10 mouse cellular contexts compared by ENCODE assay signal in genomic region chr16:34320023-34320800, GRCm38 (mm10).
DNase-seq lines count a peak whose midpoint lies in the region; ATAC-seq and TF ChIP-seq lines count a peak whose summit lies in the region.
"Had no signal": no experiment of that assay in that cellular context is flagged by ENCODE, and none has a peak within 500 bp of the region (broad histone marks: within the 10 kb centered on the region; RNA-seq: fewer than 3 reads in every experiment).

No protein-coding gene starts in this region.

- H3K9ac ChIP-seq in forebrain, embryonic 15.5 days (replicated peaks) = no peak overlapping the region
- H3K9ac ChIP-seq in forebrain, embryonic 11.5 days (ENCODE audit: low read length) = no peak overlapping the region
- no peak overlapping the region for H3K9ac ChIP-seq in kidney, embryonic 16.5 days (replicated peaks; ENCODE audit: low read length)

- WGBS in forebrain, embryonic 15.5 days = 80% methylated on average over 11 of the region's 11 CpGs
- WGBS in forebrain, embryonic 11.5 days = 91% methylated on average over 11 of the region's 11 CpGs
- WGBS in kidney, adult 2 months = 64% methylated on average over 11 of the region's 11 CpGs
- WGBS in kidney, embryonic 16.5 days = 74% methylated on average over 11 of the region's 11 CpGs

- H3K27ac ChIP-seq in forebrain, embryonic 15.5 days (replicated peaks) = 0 out of 2 replicates have a peak overlapping the region, but pooled peaks have one; percentile 13
- no peak overlapping the region for H3K27ac ChIP-seq in forebrain, embryonic 11.5 days (ENCODE audit: low read depth, low read length)
- H3K27ac ChIP-seq in kidney, adult 2 months (ENCODE audit: insufficient read depth, low read depth, low read length) = no peak overlapping the region
- no peak overlapping the region for H3K27ac ChIP-seq in kidney, embryonic 16.5 days (ENCODE audit: low read length)

- TF ChIP-seq CTCF in kidney, adult 2 months (conservative IDR thresholded peaks at IDR 0.05; ENCODE audit: insufficient read depth, insufficient read length, low read depth, low read length) = no peak

- H3K4me3 ChIP-seq in forebrain, embryonic 15.5 days = no peak overlapping the region
- no peak overlapping the region for H3K4me3 ChIP-seq in forebrain, embryonic 11.5 days (ENCODE audit: low read depth, low read length)
- no peak overlapping the region for H3K4me3 ChIP-seq in kidney, adult 2 months (ENCODE audit: insufficient read depth, low read depth, low read length)
- H3K4me3 ChIP-seq in kidney, embryonic 16.5 days (ENCODE audit: low read length) = no peak overlapping the region

- no peak overlapping the region for H3K4me2 ChIP-seq in forebrain, embryonic 15.5 days (replicated peaks)
- H3K4me2 ChIP-seq in forebrain, embryonic 11.5 days (ENCODE audit: low read depth, low read length, severe bottlenecking) = no peak overlapping the region
- H3K4me2 ChIP-seq in kidney, embryonic 16.5 days (replicated peaks; ENCODE audit: low read depth, low read length) = no peak overlapping the region

- H3K9me3 ChIP-seq in forebrain, embryonic 15.5 days = no peaks in the 10 kb centered on the region
- no peaks in the 10 kb centered on the region for H3K9me3 ChIP-seq in forebrain, embryonic 11.5 days (ENCODE audit: control insufficient read depth, low read length)
- H3K9me3 ChIP-seq in kidney, embryonic 16.5 days (ENCODE audit: low read length) = no peaks in the 10 kb centered on the region
- H3K9me3 ChIP-seq: G1E had no signal

- TF ChIP-seq POLR2A in kidney, adult 2 months (IDR thresholded peaks at IDR 0.05; ENCODE audit: low read depth, low read length) = no peak

- H3K27me3 ChIP-seq in forebrain, embryonic 15.5 days = no peaks in the 10 kb centered on the region
- H3K27me3 ChIP-seq in forebrain, embryonic 11.5 days (ENCODE audit: control insufficient read depth, insufficient read depth, low read length) = no peaks in the 10 kb centered on the region
- H3K27me3 ChIP-seq in kidney, adult 2 months (replicated peaks; ENCODE audit: control insufficient read depth, insufficient read depth, low read length) = no peaks in the 10 kb centered on the region
- no peaks in the 10 kb centered on the region for H3K27me3 ChIP-seq in kidney, embryonic 16.5 days (ENCODE audit: insufficient read depth, low read length)

- no peak; the same call in 1 of the 2 replicates for ATAC-seq in forebrain, embryonic 15.5 days (replicated peaks)
- no peak for ATAC-seq in forebrain, embryonic 11.5 days (replicated peaks; ENCODE audit: low FRiP score)
- no peak for ATAC-seq in kidney, embryonic 16.5 days (ENCODE audit: low FRiP score, low TSS enrichment)
- ATAC-seq: inflammation-experienced regulatory T-cells, adult 6 months had no signal

- H3K4me1 ChIP-seq in forebrain, embryonic 15.5 days = peaks cover 31% of the 10 kb centered on the region
- H3K4me1 ChIP-seq in forebrain, embryonic 11.5 days (replicated peaks; ENCODE audit: control insufficient read depth, insufficient read depth, low read length) = no peaks in the 10 kb centered on the region
- peaks cover 14% of the 10 kb centered on the region for H3K4me1 ChIP-seq in kidney, adult 2 months (ENCODE audit: control insufficient read depth, insufficient read depth, low read length)
- peaks cover 19% of the 10 kb centered on the region for H3K4me1 ChIP-seq in kidney, embryonic 16.5 days (ENCODE audit: insufficient read depth, low read length)

- DNase-seq in forebrain, embryonic 11.5 days (ENCODE audit: low spot score) = no peak
- peak; percentile 92 for DNase-seq in kidney, adult 2 months
- peak; percentile 27 for DNase-seq in testis, postnatal 14 days (ENCODE audit: low spot score)
- DNase-seq in testis, postnatal 10 days (ENCODE audit: low spot score) = no peak
- no peak for DNase-seq in thymus, postnatal 14 days
- DNase-seq in urinary bladder, postnatal 25 days (ENCODE audit: low spot score) = no peak

- H3K36me3 ChIP-seq in forebrain, embryonic 15.5 days = no peaks in the 10 kb centered on the region
- no peaks in the 10 kb centered on the region for H3K36me3 ChIP-seq in forebrain, embryonic 11.5 days (ENCODE audit: control insufficient read depth, insufficient read depth, low read length)
- no peaks in the 10 kb centered on the region for H3K36me3 ChIP-seq in kidney, adult 2 months (ENCODE audit: control insufficient read depth, insufficient read depth, low read length)
- H3K36me3 ChIP-seq in kidney, embryonic 16.5 days (ENCODE audit: insufficient read depth, low read length) = no peaks in the 10 kb centered on the region
- H3K36me3 ChIP-seq: G1E had no signal

Comparison
In these comparisons a context has a peak if more than half of its experiments do, and no peak if none do; other contexts are left out.
1. DNase-seq: peak in kidney, adult 2 months (single experiment) and testis, postnatal 14 days (single experiment); none in forebrain, embryonic 11.5 days (single experiment), testis, postnatal 10 days (single experiment), thymus, postnatal 14 days (single experiment) and urinary bladder, postnatal 25 days (single experiment).